18 mouse cellular contexts compared by ENCODE assay signal in genomic region chr12:82922856-82923506, GRCm38 (mm10).
DNase-seq lines count a peak whose midpoint lies in the region; ATAC-seq lines count a peak whose summit lies in the region.
"Had no signal": no experiment of that assay in that cellular context is flagged by ENCODE, and none has a peak within 500 bp of the region (broad histone marks: within the 10 kb centered on the region; RNA-seq: fewer than 3 reads in every experiment).

No protein-coding gene starts in this region.

- H3K27me3 ChIP-seq in forebrain, embryonic 15.5 days, result no peaks in the 10 kb centered on the region
- H3K27me3 ChIP-seq in forebrain, embryonic 14.5 days (replicated peaks; ENCODE audit: control insufficient read depth, insufficient read depth, low read length), result no peaks in the 10 kb centered on the region
- H3K27me3 ChIP-seq: hindbrain, embryonic 15.5 days; midbrain, embryonic 12.5 days had no signal

- H3K27ac ChIP-seq in forebrain, embryonic 15.5 days (replicated peaks), result 0 out of 2 replicates have a peak overlapping the region, but pooled peaks have one; percentile 9
- no peak overlapping the region for H3K27ac ChIP-seq in forebrain, embryonic 14.5 days (ENCODE audit: low read depth, low read length)
- H3K27ac ChIP-seq: heart, adult 2 months; hindbrain, embryonic 15.5 days; midbrain, embryonic 12.5 days had no signal

- H3K9me3 ChIP-seq in forebrain, embryonic 15.5 days, result no peaks in the 10 kb centered on the region
- no peaks in the 10 kb centered on the region for H3K9me3 ChIP-seq in forebrain, embryonic 14.5 days (replicated peaks; ENCODE audit: control insufficient read depth, low read length)
- H3K9me3 ChIP-seq: hindbrain, embryonic 15.5 days; midbrain, embryonic 12.5 days had no signal

- no peak overlapping the region for H3K9ac ChIP-seq in forebrain, embryonic 15.5 days (replicated peaks)
- no peak overlapping the region for H3K9ac ChIP-seq in forebrain, embryonic 14.5 days (ENCODE audit: low read length)
- H3K9ac ChIP-seq: hindbrain, embryonic 15.5 days; midbrain, embryonic 12.5 days had no signal

- ATAC-seq in forebrain, embryonic 15.5 days (replicated peaks), result no peak
- no peak for ATAC-seq in forebrain, embryonic 14.5 days
- ATAC-seq: intestine, embryonic 16.5 days; lung, postnatal 0 days had no signal

- no peak overlapping the region for H3K4me2 ChIP-seq in forebrain, embryonic 15.5 days (replicated peaks)
- no peak overlapping the region for H3K4me2 ChIP-seq in forebrain, embryonic 14.5 days (ENCODE audit: low read length)
- H3K4me2 ChIP-seq: hindbrain, embryonic 15.5 days; midbrain, embryonic 12.5 days had no signal

- H3K4me1 ChIP-seq in forebrain, embryonic 15.5 days, result peaks cover 9% of the 10 kb centered on the region; the same call in 1 of the 2 replicates
- H3K4me1 ChIP-seq in forebrain, embryonic 14.5 days (ENCODE audit: control insufficient read depth, insufficient read depth, low read length), result no peaks in the 10 kb centered on the region
- H3K4me1 ChIP-seq: hindbrain, embryonic 15.5 days had no signal

- no peak overlapping the region for H3K4me3 ChIP-seq in forebrain, embryonic 15.5 days
- H3K4me3 ChIP-seq in forebrain, embryonic 14.5 days (ENCODE audit: low read depth, low read length), result no peak overlapping the region
- H3K4me3 ChIP-seq: heart, adult 2 months; hindbrain, embryonic 15.5 days; midbrain, embryonic 12.5 days had no signal

- H3K36me3 ChIP-seq in forebrain, embryonic 15.5 days, result no peaks in the 10 kb centered on the region
- H3K36me3 ChIP-seq in forebrain, embryonic 14.5 days (ENCODE audit: control insufficient read depth, insufficient read depth, low read length), result no peaks in the 10 kb centered on the region
- H3K36me3 ChIP-seq: hindbrain, embryonic 15.5 days; midbrain, embryonic 12.5 days had no signal

- 75% methylated on average over 4 of the region's 4 CpGs for WGBS in forebrain, embryonic 15.5 days
- WGBS in forebrain, embryonic 14.5 days, result 85% methylated on average over 4 of the region's 4 CpGs

- DNase-seq in forebrain, embryonic 14.5 days (ENCODE audit: low spot score), result no peak
- peak; percentile 21 for DNase-seq in kidney, postnatal 14 days
- no peak for DNase-seq in kidney, adult 18-20 months
- DNase-seq in adipocyte (ENCODE audit: low spot score), result peak; percentile 2
- DNase-seq in brain, embryonic 18.5 days (ENCODE audit: low read depth, low spot score), result peak; percentile 20
- DNase-seq in lung, postnatal 14 days, result no peak
- DNase-seq: adrenal gland, adult 8-10 months; cerebellum, adult 11-12 months; gastrocnemius, postnatal 25 days; heart, adult 2 months; heart, postnatal 36 days; liver; retina, postnatal 1 day had no signal

Comparison
In these comparisons a context has a peak if more than half of its experiments do, and no peak if none do; other contexts are left out.
1. DNase-seq: peak in kidney, postnatal 14 days (single experiment), adipocyte (single experiment) and brain, embryonic 18.5 days (single experiment); none in forebrain, embryonic 14.5 days (single experiment), kidney, adult 18-20 months (single experiment) and lung, postnatal 14 days (single experiment).